Mouse (Mus musculus) kidney, postnatal 10 days (tissue): ENCODE results near the gene Gm17019.
"Not testable (repeated sequence)": the region's sequence is repeated elsewhere in the genome, so short reads cannot be mapped to it uniquely, and the experiment has no call there.

Experiments
- DNase-seq: peaks from one replicate; pipeline ENCODE4 v3.0.0; 2021; ENCODE audit warnings: mixed read lengths

The Gm17019 gene

GRCm38 (mm10) chr5:14996670-14997249, 36.0 kb downstream of the Gm17019 start:
- not testable (repeated sequence) for DNase-seq

DNA sequence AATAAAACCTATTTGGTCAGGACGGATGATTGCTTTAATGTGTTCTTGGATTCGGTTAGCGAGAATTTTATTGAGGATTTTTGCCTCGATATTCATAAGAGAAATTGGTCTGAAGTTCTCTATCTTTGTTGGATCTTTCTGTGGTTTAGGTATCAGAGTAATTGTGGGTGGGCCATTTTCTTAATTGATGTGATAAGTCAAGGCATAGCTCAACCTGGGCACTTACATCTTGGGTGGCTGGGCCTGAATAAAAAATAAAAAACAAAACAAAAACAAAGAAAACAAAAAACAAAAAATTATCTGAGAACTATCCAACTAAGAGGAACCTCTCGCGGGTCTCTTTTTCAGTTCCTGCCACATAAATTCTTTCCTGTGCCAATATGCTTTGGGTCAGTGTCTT, 38.7 kb downstream of the Gm17019 start:
- not testable (repeated sequence) for DNase-seq

DNA sequence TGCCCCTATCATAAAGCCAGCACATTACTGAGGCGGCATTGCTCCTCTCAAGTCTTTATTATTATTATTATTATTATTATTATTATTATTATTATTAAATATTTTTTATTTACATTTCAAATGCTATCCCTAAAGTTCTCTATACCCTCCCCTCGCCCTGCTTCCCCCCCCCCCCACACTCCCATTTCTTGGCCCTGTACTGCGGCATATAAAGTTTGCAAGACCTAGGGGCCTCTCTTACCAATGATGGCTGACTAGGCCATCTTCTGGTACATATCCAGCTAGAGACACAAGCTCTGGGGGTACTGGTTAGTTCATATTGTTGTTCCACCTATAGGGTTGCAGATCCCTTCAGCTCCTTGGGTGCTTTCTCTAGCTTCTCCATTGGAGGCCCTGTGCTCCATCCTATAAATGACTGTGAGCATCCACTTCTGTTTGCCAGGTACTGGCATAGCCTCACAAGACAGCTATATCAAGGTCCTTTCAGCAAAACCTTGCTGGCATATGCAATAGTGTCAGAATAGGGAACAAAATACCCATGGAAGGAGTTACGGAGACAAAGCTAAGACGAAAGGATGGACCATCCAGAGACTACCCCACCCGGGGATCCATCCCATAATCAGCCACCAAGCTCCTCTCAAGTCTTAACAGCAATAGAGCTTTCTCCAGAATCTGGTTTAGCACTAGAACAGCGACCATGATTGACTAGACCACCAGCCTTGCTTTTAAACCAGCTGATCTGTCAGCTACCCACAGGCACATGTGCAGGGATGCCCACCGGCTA, 42.2 kb downstream of the Gm17019 start:
- not testable (repeated sequence) for DNase-seq

DNA sequence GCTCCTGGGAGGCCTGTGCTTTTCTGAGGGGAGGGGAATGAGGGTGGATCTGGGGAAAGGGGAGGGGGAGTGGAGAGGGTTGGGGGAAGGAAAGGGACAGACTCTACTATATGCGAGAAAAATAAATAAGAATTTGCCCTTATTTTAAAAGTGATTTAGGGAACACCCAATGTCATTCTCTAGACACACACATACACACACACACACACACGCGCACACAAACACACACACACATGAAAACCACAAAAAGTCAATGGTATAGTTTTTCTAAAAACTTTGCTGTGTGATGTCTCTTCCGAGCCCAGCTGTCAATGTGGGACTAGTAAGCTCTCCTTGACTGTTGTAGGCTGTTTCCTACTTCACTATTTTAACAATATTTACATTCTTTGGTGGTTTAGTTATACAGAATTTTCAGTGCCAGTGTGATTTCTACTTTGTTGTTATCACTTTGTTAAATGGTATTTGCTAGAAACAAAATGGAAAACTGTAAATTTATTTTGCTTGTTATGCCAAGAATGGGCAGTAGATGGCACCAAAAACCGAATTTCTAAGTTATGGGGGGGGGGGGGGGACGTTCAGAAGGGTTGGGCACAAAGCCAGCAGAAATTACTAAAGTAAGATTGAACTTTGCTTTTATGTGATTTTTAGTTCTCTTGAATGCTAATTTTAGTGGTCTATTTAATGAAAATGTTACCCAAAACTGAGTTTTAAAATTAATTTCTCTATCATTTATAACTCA, 46.0 kb downstream of the Gm17019 start:
- DNase-seq = not testable (repeated sequence)
